Mouse (Mus musculus) megakaryocyte, embryonic 14.5 days (primary cell): ENCODE measurements around the gene Itga9.

Experiments
- FLI1 ChIP-seq: IDR thresholded peaks from 2 replicates; pipeline ENCODE4 v1.6.1; 2012; ENCODE audit warnings: low read length, inconsistent platforms, mixed read lengths
- GATA1 ChIP-seq: IDR thresholded peaks from 3 replicates; pipeline ENCODE4 v1.6.1; 2012; ENCODE audit warnings: mixed read lengths, low read length, inconsistent platforms, borderline replicate concordance

DNA sequence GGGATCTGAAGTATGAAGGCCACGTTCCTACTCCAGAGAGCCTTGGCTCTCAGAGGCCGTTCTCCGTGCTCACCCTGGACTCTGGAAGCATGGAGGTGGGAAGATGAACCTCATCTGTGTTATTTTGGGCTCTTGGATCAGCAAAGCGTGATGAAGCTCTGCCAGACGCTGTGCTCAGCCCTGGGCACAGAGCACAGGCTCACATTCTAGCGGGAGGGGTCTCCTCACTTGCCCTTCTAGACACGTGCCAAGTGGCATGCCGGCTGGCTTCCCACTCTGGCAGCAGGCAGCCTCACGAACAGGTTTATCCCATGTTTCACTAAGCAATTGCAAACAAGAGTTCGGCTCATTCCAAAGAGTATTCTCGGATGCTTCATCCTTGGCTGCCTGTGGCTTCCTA lies 86.8 kb downstream of the Itga9 start:
- no peak for TF ChIP-seq GATA1
- TF ChIP-seq FLI1 = no peak
